Mouse (Mus musculus) megakaryocyte, adult 5-6 weeks (primary cell): ENCODE results near the gene Atp6v1b1. TPM values are rescaled to one million over a fixed set of nuclear protein-coding genes. Genes with fewer than 3 reads are reported as not detected.
A peak's percentile ranks its signal among the peaks of the same experiment; 100 is the strongest.

Experiments used
- ATAC-seq: 2 replicates; pipeline ENCODE4 v1.8.0; 2016; ENCODE audit warnings: mild to moderate bottlenecking, inconsistent platforms; ENCODE audit not compliant: poor library complexity, severe bottlenecking
- total RNA-seq, 2 experiments: library from RNA; stranded (forward) in 1 of 2; stranded (reverse) in 1 of 2; fragments of 153-499, 151-499 nt in 1 of 2; fragments of 221-1000, 200-1000 nt in 1 of 2; gene quantifications; 2 replicates each; pipeline versions ENCODE4 v1.2.3 to v1.2.4; 2015 to 2017

The Atp6v1b1 gene
- not detected in 2 replicates for total RNA-seq (2015)
- not detected in 2 replicates for total RNA-seq (2017)

- no peak for ATAC-seq
Observed at GRCm38 (mm10) chr6:83742761-83743160, at the start of gene Atp6v1b1. Gene Atp6v1b1, plus strand, starts transcription at chr6:83742990.

GRCm38 (mm10) chr6:83693835-83694234 is 49.0 kb upstream of the Atp6v1b1 start:
- ATAC-seq: peak; percentile 59

GRCm38 (mm10) chr6:83695731-83696130 is 47.1 kb upstream of the Atp6v1b1 start:
- no peak for ATAC-seq

GRCm38 (mm10) chr6:83696684-83697083 is 46.1 kb upstream of the Atp6v1b1 start:
- peak; percentile 49; the same call in 1 of the 2 replicates for ATAC-seq

GRCm38 (mm10) chr6:83697932-83698331 is 44.9 kb upstream of the Atp6v1b1 start:
- ATAC-seq: no peak

GRCm38 (mm10) chr6:83699971-83700370 is 42.8 kb upstream of the Atp6v1b1 start:
- ATAC-seq: no peak

GRCm38 (mm10) chr6:83701001-83701400 is 41.8 kb upstream of the Atp6v1b1 start:
- no peak for ATAC-seq

- no peak for ATAC-seq
Observed at GRCm38 (mm10) chr6:83702146-83702999, 40.4 kb upstream of the Atp6v1b1 start.

DNA sequence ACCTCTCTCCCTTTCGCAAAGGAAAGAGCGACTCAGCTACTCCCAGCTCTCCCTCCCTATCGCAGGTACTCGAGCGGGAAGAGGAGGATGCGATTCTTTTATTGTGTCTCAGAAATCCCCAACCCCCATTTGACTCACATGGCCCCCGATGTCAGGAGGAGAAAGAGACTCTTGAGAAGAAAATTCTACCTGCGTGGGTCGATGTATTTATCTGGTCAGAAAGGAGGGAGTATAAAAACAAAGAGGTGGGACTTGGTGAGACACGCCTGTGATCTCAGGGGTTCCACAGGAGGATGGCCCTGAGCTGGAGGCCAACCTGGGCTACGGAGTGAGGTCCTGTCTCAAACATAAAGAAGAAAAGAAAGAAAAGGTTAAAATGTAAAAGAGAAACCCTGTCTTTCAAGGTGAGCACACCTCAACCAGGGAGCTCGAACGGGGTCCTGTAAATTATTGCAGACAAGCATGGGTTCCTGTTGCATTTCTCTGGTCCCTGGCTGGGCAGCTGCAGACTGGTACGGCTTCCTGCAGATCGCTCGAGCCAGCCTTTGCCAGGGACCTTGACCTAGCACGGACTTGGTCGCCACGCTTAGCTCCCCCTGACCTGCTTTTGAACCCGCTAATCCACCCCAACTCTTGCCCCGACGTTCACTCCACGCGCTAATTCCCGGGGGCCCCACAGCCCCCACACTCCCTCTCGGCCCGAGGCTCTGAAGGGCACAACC is 39.6 kb upstream of the Atp6v1b1 start:
- no peak for ATAC-seq

DNA sequence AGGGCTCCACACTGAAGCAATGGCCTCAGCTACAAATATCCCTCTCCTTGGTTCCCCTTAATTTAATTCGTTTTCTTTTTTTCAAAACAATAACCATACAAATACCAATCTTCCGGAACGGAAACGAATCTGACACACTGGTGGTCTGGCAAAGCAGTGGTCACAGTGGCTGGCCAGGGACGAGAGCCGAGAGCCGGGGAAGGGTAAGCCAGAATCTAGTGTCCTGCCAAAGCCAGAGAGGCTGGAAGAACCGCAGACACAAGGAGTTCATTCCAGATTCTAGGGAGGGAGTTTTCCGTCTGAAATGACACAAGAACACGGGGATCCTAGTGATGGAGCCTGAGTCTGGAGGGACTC is 39.1 kb upstream of the Atp6v1b1 start:
- no peak for ATAC-seq

- no peak for ATAC-seq
Observed at GRCm38 (mm10) chr6:83704294-83704693, 38.5 kb upstream of the Atp6v1b1 start.

- ATAC-seq: no peak
Observed at GRCm38 (mm10) chr6:83704701-83705100, 38.1 kb upstream of the Atp6v1b1 start.

- ATAC-seq: no peak
Observed at GRCm38 (mm10) chr6:83707738-83708510, 34.9 kb upstream of the Atp6v1b1 start.

GRCm38 (mm10) chr6:83710361-83711066 is 32.3 kb upstream of the Atp6v1b1 start:
- ATAC-seq: no peak

DNA sequence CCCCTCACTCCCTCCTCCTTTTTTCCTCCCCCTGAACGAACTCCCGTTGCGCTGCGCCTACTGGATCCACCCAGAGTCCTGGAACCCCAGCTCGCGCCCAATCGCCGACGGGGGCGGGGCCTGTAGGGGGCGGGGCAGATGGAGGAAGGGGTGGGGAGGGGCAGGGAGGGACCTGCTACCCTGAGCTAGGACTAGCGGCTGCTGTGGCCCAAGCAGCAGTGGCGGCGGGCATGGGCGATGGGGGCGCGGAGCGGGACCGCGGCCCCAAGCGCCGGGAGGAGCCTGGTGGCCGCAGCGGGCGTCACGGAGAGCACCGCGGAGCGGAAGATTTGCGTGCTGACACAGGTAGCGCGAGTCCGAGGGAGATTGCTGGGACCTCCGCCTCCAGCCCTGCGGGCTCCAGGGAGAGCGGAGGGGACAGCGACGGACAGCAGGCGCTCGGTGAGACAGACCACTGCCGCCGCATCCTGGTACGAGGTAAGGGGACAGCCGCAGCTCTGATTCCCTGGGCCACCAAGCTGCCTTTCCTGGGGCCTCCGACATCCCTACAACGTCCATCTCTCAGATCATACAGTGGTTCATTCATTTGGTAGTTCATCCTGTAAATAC is 31.6 kb upstream of the Atp6v1b1 start, which contains the start of gene Vax2:
Gene Vax2, plus strand, starts transcription at position 198 of the 609 bp plus-strand sequence.
- ATAC-seq: 0 out of 2 replicates have a peak, but pooled peaks have one; percentile 35

DNA sequence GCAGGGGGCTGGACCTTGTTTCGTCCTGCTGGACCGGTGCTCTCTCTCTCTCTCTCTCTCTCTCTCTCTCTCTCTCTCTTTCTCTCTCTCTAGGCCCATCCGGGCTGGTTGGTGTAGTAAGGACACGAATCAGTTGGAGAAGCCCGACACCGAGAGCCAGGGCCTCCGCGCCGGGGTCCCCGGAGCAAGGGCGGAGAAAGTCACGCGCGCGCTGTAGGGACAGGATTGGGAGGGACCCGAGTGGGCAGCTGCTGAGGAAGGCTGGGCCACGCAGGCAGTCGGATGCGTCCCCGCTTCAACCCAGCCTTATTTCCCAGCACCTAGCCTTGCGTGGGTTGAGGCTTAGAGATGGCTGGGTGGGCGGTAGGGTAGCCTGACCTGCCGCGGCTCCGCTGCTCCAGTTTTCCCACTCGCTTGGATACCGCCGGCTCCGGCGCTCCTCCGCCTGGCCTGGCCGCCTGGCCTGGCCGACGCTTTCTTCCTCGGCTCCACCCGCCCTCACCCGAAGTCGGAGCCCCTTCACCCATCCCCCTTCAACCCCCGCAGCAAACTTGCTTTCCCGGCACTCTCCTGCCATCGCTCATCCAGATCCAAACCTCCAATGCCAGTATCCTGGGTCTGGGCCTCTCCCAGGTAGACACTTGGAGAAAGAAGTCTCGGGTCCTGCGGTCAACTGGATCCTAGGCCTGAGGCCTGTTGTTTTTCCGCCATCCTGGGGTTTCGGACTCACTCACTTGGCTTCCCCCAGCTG is 30.9 kb upstream of the Atp6v1b1 start:
- no peak for ATAC-seq

- no peak for ATAC-seq
Observed at GRCm38 (mm10) chr6:83713271-83714136, 29.3 kb upstream of the Atp6v1b1 start.
